Mouse (Mus musculus): ENCODE measurements around the gene Gm6176.
"Not testable (repeated sequence)": the region's sequence is repeated elsewhere in the genome, so short reads cannot be mapped to it uniquely, and the experiment has no call there.

Gm6176 gene

GRCm38 (mm10) chr7:22056205-22056604, at the start of gene Gm6176:
Gm6176 (minus strand) TSS chr7:22056305.
- not testable (repeated sequence) for DNase-seq

- DNase-seq = not testable (repeated sequence)
Observed at GRCm38 (mm10) chr7:22068757-22069156, 12.7 kb upstream of the Gm6176 start, which contains the start of gene Vmn1r139. Vmn1r139 (plus strand) TSS chr7:22069057.

- DNase-seq = not testable (repeated sequence)
Observed at GRCm38 (mm10) chr7:22028797-22029196, 27.3 kb downstream of the Gm6176 start, which contains the start of gene Vmn1r138. Vmn1r138 (minus strand) TSS chr7:22028897.
